Comparison of ENCODE assay signal across 8 mouse cellular contexts in the genomic region with DNA sequence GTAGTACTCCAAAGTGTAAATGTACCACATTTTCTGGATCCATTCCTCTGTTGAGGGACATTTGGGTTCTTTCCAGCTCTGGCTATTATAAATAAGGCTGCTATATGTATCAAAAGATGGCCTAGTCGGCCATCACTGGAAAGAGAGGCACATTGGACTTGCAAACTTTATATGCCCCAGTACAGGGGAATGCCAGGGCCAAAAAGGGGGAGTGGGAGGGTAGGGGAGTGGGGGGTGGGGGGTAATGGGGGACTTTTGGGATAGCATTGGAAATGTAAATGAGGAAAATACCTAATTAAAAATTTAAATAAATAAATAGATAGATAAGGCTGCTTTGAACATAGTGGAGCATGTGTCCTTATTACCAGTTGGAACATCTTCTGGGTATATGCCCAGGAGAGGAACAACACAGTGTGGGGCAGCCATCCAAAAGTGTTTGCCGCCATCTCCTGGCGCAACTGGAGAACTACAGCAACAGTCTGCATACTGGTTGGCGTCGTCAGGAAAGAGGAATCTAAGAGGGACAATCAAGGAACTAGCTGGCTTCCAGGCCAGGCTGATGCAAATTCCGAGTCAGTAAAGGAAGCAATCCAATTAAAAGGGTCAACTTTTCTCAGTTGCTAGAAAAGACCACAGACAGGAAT. TPM values are rescaled to one million over a fixed set of nuclear protein-coding genes. Genes with fewer than 3 reads are reported as not detected.
DNase-seq lines count a peak whose midpoint lies in the region; ATAC-seq and TF ChIP-seq lines count a peak whose summit lies in the region.
"Not testable (repeated sequence)": the region's sequence is repeated elsewhere in the genome, so short reads cannot be mapped to it uniquely, and the experiment has no call there.

No protein-coding gene starts in this region.

- H3K27ac ChIP-seq in forebrain, embryonic 15.5 days (replicated peaks); lung, embryonic 15.5 days: not testable (repeated sequence)

- H3K4me1 ChIP-seq in G1E (ENCODE audit: insufficient read depth, low read depth, low read length); forebrain, embryonic 15.5 days; lung, embryonic 15.5 days: not testable (repeated sequence)

- H3K36me3 ChIP-seq in G1E (replicated peaks) = peaks cover 81% of the 10 kb centered on the region
- not testable (repeated sequence) for H3K36me3 ChIP-seq in forebrain, embryonic 15.5 days; lung, embryonic 15.5 days

- not testable (repeated sequence) for H3K9me3 ChIP-seq in G1E (replicated peaks); forebrain, embryonic 15.5 days; lung, embryonic 15.5 days

- not testable (repeated sequence) for H3K4me3 ChIP-seq in G1E (ENCODE audit: low read depth, low read length); forebrain, embryonic 15.5 days; lung, embryonic 15.5 days

- H3K4me2 ChIP-seq in forebrain, embryonic 15.5 days (replicated peaks); lung, embryonic 15.5 days: not testable (repeated sequence)

- 4% methylated on average over 6 of the region's 6 CpGs for WGBS in forebrain, embryonic 15.5 days
- 3% methylated on average over 6 of the region's 6 CpGs for WGBS in lung, embryonic 15.5 days

- H3K9ac ChIP-seq in forebrain, embryonic 15.5 days (replicated peaks); lung, embryonic 15.5 days: not testable (repeated sequence)

- ATAC-seq in G1E (ENCODE audit: extremely low read depth, insufficient number of reproducible peaks, low FRiP score, poor library complexity, severe bottlenecking) = peak; percentile 63
- ATAC-seq in forebrain, embryonic 15.5 days (replicated peaks) = peak; percentile 96
- ATAC-seq in hematopoietic stem cell, adult 5-6 weeks (replicated peaks in 1 of 2; ENCODE audit: insufficient read depth in 1 of 2, low FRiP score in 2 of 2, low TSS enrichment in 1 of 2, low read depth in 1 of 2, poor library complexity in 2 of 2, severe bottlenecking in 2 of 2) = peak; percentile 88 to 97
- peak; percentile 75; the same call in 1 of the 2 replicates for ATAC-seq in lung, embryonic 15.5 days (ENCODE audit: borderline replicate concordance, extremely low read depth, low FRiP score, low TSS enrichment)

- peak; percentile 30 for DNase-seq in G1E (ENCODE audit: low spot score)
- peak; percentile 40 for DNase-seq in cerebellum, adult 11-12 months
- DNase-seq in layer of hippocampus, adult 8-10 months (ENCODE audit: low spot score in 2 of 2) = peak; percentile 59 to 77
- DNase-seq in ovary, postnatal 10 days (ENCODE audit: low spot score) = peak; percentile 35
- peak; percentile 72 for DNase-seq in thymus, postnatal 0 days (ENCODE audit: low spot score)

- peak; percentile 79 for TF ChIP-seq CTCF in G1E (IDR thresholded peaks at IDR 0.05; ENCODE audit: low read depth, low read length)

- not testable (repeated sequence) for H3K27me3 ChIP-seq in G1E (ENCODE audit: insufficient read depth, low read length); forebrain, embryonic 15.5 days; lung, embryonic 15.5 days

RNA-seq across cellular contexts. Expression of gene Pdss1, which starts 30.8 kb away (rescaled TPM):
- 19.6 and 31.6 TPM in 2 replicates for total RNA-seq in G1E (2014; fragmentation: Nextera tagmentation)
- total RNA-seq in G1E (2017) = 21.9 and 25.7 TPM in 2 replicates
- 13.5 and 13.7 TPM in 2 replicates for polyA plus RNA-seq in G1E (2012)
- 22.7 and 23.8 TPM in 2 replicates for polyA plus RNA-seq in forebrain, embryonic 15.5 days (2015; fragmentation: Nextera tagmentation; extraction: Ambion mirVana)
- total RNA-seq in hematopoietic stem cell, adult 5-6 weeks (2017) = 16.7 and 19.2 TPM in 2 replicates
- total RNA-seq in layer of hippocampus, adult 8-10 months (2022) = 10 to 100 TPM; 18.2 to 24.1 (median 21.7) TPM
- 20.3 and 21.6 TPM in 2 replicates for polyA plus RNA-seq in lung, embryonic 15.5 days (2015; fragmentation: Nextera tagmentation; extraction: Ambion mirVana)
- 18.0 and 19.7 TPM in 2 replicates for polyA plus RNA-seq in thymus, postnatal 0 days (2015; fragmentation: Nextera tagmentation; extraction: Ambion mirVana)
